Mouse (Mus musculus): ENCODE data around the gene Sntg2. TPM values are rescaled to one million over a fixed set of nuclear protein-coding genes. Genes with fewer than 3 reads are reported as not detected.

Sntg2 gene
- polyA plus RNA-seq, 1 experiment, result 2.4 TPM

GRCm38 (mm10) chr12:30292724-30293560 is 80.2 kb downstream of the Sntg2 start:
- Histone ChIP-seq H3K4me3 (ENCODE audit: insufficient read depth, low read length) (no peak overlapping the region), H3K27ac (ENCODE audit: insufficient read depth, low read length) (no peak overlapping the region), H3K4me1 (ENCODE audit: control insufficient read depth, insufficient read depth, low read length) (no peaks in the 10 kb centered on the region; the same call in none of the 2 replicates)
- TF ChIP-seq POLR2A (IDR thresholded peaks at IDR 0.05; ENCODE audit: extremely low read depth, insufficient read depth, low read length) (no peak), CTCF (IDR thresholded peaks at IDR 0.05; ENCODE audit: extremely low read depth, insufficient read depth, low read length) (no peak)

DNA sequence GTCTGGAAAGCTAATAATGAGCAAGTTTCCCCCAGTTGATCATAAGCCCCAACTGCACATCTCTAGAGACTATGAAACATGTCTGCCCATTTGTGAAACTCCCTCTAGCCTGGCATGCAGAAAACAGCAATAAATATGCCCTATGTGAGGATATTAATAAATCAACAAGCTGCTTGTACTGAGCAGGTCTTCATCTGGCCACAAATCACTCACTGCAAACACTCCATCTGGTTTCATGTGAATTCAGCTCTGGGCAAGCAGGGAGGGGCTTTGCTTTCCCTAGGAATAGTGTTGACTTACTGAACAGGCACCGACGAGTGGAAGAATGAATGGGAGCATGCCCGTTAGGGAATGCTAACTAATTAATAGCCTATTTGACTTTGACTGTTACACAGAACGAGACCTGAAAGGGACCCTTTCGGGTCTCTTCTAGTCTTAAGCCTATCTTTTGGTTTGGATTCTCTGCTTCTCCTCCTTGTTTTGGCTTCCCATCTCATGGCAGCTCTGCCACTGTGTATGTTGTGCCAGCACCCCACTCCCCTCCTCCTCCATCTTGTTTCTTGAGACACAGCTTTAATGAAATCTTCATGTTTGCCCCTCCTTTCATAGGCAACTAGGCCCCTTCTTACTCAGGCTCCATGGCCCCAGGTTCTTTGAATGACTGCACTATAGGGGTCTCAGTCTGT is 86.1 kb downstream of the Sntg2 start:
- Histone ChIP-seq H3K27ac (ENCODE audit: insufficient read depth, low read length) (no peak overlapping the region), H3K4me3 (ENCODE audit: insufficient read depth, low read length) (no peak overlapping the region), H3K4me1 (ENCODE audit: control insufficient read depth, insufficient read depth, low read length) (no peaks in the 10 kb centered on the region; the same call in none of the 2 replicates)
- TF ChIP-seq CTCF (IDR thresholded peaks at IDR 0.05; ENCODE audit: extremely low read depth, insufficient read depth, low read length) (no peak), POLR2A (IDR thresholded peaks at IDR 0.05; ENCODE audit: extremely low read depth, insufficient read depth, low read length) (no peak)

GRCm38 (mm10) chr12:30283741-30284140 is 89.4 kb downstream of the Sntg2 start:
- Histone ChIP-seq H3K4me3 (ENCODE audit: insufficient read depth, low read length) (no peak overlapping the region), H3K27ac (ENCODE audit: insufficient read depth, low read length) (no peak overlapping the region), H3K4me1 (ENCODE audit: control insufficient read depth, insufficient read depth, low read length) (no peaks in the 10 kb centered on the region)
- no peak for TF ChIP-seq CTCF (IDR thresholded peaks at IDR 0.05; ENCODE audit: extremely low read depth, insufficient read depth, low read length)
- TF ChIP-seq POLR2A (IDR thresholded peaks at IDR 0.05; ENCODE audit: extremely low read depth, insufficient read depth, low read length), result no peak

GRCm38 (mm10) chr12:30272242-30272985 is 100.8 kb downstream of the Sntg2 start:
- no peak overlapping the region for H3K4me3 ChIP-seq (ENCODE audit: insufficient read depth, low read length)
- H3K27ac ChIP-seq (ENCODE audit: insufficient read depth, low read length), result no peak overlapping the region
- TF ChIP-seq CTCF (IDR thresholded peaks at IDR 0.05; ENCODE audit: extremely low read depth, insufficient read depth, low read length), result no peak
- no peak for TF ChIP-seq POLR2A (IDR thresholded peaks at IDR 0.05; ENCODE audit: extremely low read depth, insufficient read depth, low read length)
- peaks cover 3% of the 10 kb centered on the region; the same call in 1 of the 2 replicates for H3K4me1 ChIP-seq (ENCODE audit: control insufficient read depth, insufficient read depth, low read length)

GRCm38 (mm10) chr12:30264206-30264605 is 109.0 kb downstream of the Sntg2 start:
- Histone ChIP-seq H3K4me3 (ENCODE audit: insufficient read depth, low read length) (no peak overlapping the region), H3K4me1 (ENCODE audit: control insufficient read depth, insufficient read depth, low read length) (no peaks in the 10 kb centered on the region), H3K27ac (ENCODE audit: insufficient read depth, low read length) (no peak overlapping the region)
- TF ChIP-seq CTCF (IDR thresholded peaks at IDR 0.05; ENCODE audit: extremely low read depth, insufficient read depth, low read length) (no peak), POLR2A (IDR thresholded peaks at IDR 0.05; ENCODE audit: extremely low read depth, insufficient read depth, low read length) (no peak)

DNA sequence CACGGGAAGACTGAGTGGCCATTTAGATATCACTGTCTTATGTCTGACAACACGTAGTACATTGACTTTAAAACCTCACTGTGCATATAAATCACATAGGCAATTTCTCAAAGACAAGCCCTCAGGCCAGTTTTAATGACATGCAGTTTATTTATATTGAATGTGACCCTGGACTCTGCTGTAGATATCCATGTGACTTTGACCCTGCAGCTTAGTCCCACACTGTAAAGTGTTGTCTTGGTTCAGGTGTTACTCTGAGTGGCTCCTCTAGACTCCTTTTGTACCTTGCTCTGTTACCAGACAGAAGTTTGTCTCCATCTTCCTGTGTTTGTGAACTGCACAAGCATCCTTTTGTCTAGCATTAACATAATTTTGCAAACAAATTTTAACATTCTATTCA is 112.0 kb downstream of the Sntg2 start:
- Histone ChIP-seq H3K27ac (ENCODE audit: insufficient read depth, low read length) (no peak overlapping the region), H3K4me1 (ENCODE audit: control insufficient read depth, insufficient read depth, low read length) (no peaks in the 10 kb centered on the region), H3K4me3 (ENCODE audit: insufficient read depth, low read length) (no peak overlapping the region)
- TF ChIP-seq CTCF (IDR thresholded peaks at IDR 0.05; ENCODE audit: extremely low read depth, insufficient read depth, low read length) (no peak), POLR2A (IDR thresholded peaks at IDR 0.05; ENCODE audit: extremely low read depth, insufficient read depth, low read length) (no peak)

DNA sequence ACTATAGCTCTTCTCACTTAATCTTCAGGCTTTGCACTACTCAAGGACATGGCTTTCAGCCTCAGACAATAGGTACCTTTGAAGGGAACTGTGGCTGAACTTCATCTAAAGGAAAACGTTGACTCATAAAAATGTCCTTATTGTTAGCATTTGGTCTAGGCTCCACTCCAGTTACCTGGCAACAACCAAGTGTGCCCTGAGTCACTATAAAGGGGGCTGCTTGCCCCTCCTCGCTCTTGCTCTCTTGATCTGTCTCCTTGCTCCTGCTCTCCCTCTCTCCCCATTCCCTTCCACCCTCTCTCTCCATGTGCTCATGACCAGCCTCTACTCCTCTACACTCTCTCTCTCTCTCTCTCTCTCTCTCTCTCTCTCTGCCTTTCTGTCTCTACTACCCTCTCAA is 114.5 kb downstream of the Sntg2 start:
- Histone ChIP-seq H3K4me1 (ENCODE audit: control insufficient read depth, insufficient read depth, low read length) (no peaks in the 10 kb centered on the region), H3K27ac (ENCODE audit: insufficient read depth, low read length) (no peak overlapping the region), H3K4me3 (ENCODE audit: insufficient read depth, low read length) (no peak overlapping the region)
- TF ChIP-seq POLR2A (IDR thresholded peaks at IDR 0.05; ENCODE audit: extremely low read depth, insufficient read depth, low read length), result no peak
- no peak for TF ChIP-seq CTCF (IDR thresholded peaks at IDR 0.05; ENCODE audit: extremely low read depth, insufficient read depth, low read length)

DNA sequence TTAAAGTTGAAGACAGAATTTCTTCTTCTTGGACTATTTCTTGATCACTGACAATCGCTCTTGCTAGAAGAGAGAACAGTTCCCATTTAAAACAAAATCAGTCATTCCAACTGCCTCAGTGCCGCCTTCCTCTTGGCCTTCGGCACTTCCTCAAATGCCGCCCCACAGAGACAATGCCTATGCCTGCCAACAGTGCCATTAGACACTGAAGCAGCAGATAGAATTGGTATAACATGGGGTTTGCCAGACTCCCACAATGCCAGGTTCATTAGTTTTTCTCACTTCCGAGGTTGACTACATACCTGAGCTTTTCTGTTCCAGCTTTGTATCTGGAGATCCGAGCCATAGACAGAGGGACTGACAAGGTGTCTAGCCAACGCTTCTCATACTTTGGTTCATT is 115.5 kb downstream of the Sntg2 start:
- H3K27ac ChIP-seq (ENCODE audit: insufficient read depth, low read length), result no peak overlapping the region
- H3K4me1 ChIP-seq (ENCODE audit: control insufficient read depth, insufficient read depth, low read length), result no peaks in the 10 kb centered on the region
- TF ChIP-seq CTCF (IDR thresholded peaks at IDR 0.05; ENCODE audit: extremely low read depth, insufficient read depth, low read length) (no peak), POLR2A (IDR thresholded peaks at IDR 0.05; ENCODE audit: extremely low read depth, insufficient read depth, low read length) (no peak)

DNA sequence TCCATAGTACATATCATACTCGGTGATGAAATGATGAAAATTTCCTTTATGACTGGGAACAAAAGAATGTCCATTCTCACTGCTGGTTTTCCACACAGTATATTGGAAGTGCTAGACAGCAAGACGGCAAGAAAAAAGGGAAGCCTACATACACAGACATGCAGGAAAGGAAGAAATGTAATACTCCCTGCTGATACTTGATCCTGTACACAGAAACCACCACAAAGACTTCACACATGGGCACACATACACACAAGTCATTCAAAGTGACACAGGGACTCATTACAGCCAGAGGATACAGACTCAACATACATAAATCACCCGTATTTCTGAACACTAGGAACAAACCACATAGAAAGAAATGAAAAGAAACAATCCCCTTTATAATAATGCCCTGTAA is 117.0 kb downstream of the Sntg2 start:
- Histone ChIP-seq H3K4me1 (ENCODE audit: control insufficient read depth, insufficient read depth, low read length) (peaks cover 2% of the 10 kb centered on the region; the same call in 1 of the 2 replicates), H3K27ac (ENCODE audit: insufficient read depth, low read length) (no peak overlapping the region), H3K4me3 (ENCODE audit: insufficient read depth, low read length) (no peak overlapping the region)
- TF ChIP-seq POLR2A (IDR thresholded peaks at IDR 0.05; ENCODE audit: extremely low read depth, insufficient read depth, low read length) (no peak), CTCF (IDR thresholded peaks at IDR 0.05; ENCODE audit: extremely low read depth, insufficient read depth, low read length) (no peak)

More for the DNA sequence above, 115.5 kb downstream of the Sntg2 start:
- H3K4me3 ChIP-seq (ENCODE audit: insufficient read depth, low read length), result no peak overlapping the region

All from cortical plate, adult 2 months (tissue).